Mouse (Mus musculus) left cerebral cortex, postnatal 25 days (tissue): ENCODE measurements at regions not wholly inside any gene's neighbourhood (a gene's known extent, or its start where the extent isn't known, plus 50 kb on each side); places are given as distances from the start of the nearest gene placed in this dataset.

ENCODE experiments used
- DNase-seq, 2 experiments: peaks; one replicate each; pipeline ENCODE4 v3.0.0; 2022; ENCODE audit warnings: low spot score in 2 of 2, mixed read lengths in 1 of 2
- intact Hi-C: fragments of 180-260 bp; cut with DNase I; formaldehyde crosslinking; loops from one replicate; pipeline ENCODE4 v1.15.1; 2025

GRCm38 (mm10) chr15:97507656-97508306 is 197.8 kb downstream of the Rpap3 start:
- intact Hi-C loops: loop anchor here (10.0 kb wide), 1 partner anchor 193 kb away; no protein-coding TSS in a partner anchor
- peak; percentile 37 to 83 for DNase-seq

DNA sequence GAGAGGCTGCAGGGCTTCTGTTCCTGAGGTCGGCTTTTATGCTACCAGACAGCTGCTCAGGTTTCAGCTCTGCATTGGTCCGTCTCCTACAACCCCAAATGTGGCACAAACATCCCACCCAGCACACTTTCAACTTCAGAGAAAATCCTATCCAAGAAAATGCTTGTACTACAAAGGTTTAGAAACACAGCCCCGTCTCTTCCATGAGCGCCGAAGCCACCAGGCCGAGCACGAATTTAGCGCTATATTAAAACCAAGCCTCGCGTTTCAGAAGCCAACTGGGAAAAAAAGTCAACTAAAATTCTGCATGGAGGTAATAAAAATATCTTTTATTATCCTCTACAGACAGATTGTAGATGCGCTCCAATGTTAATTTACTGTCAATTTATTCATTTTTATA is 198.4 kb downstream of the Rpap3 start:
- intact Hi-C loops: loop anchor here (10.0 kb wide), 1 partner anchor 192 kb away; no protein-coding TSS in a partner anchor
- DNase-seq: peak; percentile 9 to 51

GRCm38 (mm10) chr15:97505715-97506114 is 199.9 kb downstream of the Rpap3 start:
- intact Hi-C loops: loop anchor here (10.0 kb wide), 1 partner anchor 191 kb away; no protein-coding TSS in a partner anchor
- peak; percentile 53 to 84 for DNase-seq

DNA sequence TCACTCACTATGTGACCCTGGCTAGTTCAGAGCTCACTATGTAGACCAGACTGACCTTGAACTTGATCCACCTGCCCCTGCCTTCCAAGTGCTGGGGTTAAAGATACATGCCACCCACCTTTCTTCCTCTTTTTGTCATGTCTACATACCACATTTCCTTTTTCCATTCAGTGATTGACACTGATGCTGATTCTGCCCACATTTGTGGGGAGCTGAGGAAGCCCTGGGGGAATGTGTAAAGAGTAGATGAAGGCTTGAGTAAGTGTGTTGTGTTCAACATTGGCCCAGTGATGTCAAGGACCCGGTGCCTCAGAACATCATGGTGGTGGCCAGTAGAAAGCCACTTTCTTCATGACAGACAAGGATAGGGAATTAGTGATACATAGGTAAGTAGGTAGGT is 201.3 kb downstream of the Rpap3 start:
- no peak for DNase-seq
- intact Hi-C loops: loop anchor here (10.0 kb wide), 1 partner anchor 190 kb away; no protein-coding TSS in a partner anchor

GRCm38 (mm10) chr15:97502056-97502455 is 203.6 kb downstream of the Rpap3 start:
- intact Hi-C loops: loop anchor here (10.0 kb wide), 1 partner anchor 187 kb away; no protein-coding TSS in a partner anchor
- peak; percentile 23 to 64 for DNase-seq

DNA sequence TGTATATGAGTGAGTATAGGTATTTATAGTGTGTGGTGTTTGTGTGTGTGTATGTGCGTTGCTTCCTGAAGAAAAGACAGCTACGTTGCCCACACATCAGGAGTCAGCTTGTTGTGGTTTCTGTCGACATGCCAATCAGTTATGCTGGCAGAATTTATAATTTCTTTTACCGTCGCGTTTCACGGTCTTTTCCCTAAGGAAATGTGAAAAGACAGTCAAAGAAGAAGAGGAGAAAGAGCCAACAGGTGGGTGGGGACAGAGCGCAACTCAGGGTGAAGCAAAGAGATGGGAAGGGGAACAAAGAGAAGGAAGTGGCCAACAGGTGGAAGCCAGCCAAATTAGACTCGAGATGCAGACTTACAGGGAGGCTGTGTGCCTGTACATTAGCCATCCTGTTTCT is 204.2 kb downstream of the Rpap3 start:
- intact Hi-C loops: loop anchor here (10.0 kb wide), 1 partner anchor 187 kb away; no protein-coding TSS in a partner anchor
- DNase-seq: no peak

DNA sequence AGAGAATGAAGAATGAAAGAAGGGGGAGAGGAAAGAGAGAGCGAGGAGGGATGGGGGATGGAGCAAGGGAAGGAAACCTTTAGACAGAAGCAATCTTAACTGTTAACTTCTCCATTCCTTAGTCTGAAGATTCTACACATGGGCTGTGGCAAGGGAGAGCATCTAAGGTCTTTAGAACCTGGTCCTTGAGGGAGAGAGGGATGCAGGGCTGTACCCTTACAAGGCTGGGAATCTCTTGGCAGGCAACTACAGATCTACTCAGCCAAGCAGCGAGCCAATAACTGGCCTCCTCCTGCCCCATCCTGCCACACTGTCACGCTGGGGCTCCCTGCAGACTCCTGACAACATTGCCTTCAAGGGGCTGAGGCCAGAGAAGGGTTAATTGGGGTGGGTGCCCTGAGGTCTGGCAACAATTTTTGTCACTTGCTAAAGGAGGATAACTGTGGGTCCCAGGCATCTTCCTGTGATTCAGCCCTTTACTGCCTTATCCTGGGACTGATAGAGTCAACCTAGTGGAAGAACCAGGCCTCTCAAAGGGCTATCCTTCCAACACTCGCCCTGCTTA is 205.7 kb downstream of the Rpap3 start:
- no peak for DNase-seq

DNA sequence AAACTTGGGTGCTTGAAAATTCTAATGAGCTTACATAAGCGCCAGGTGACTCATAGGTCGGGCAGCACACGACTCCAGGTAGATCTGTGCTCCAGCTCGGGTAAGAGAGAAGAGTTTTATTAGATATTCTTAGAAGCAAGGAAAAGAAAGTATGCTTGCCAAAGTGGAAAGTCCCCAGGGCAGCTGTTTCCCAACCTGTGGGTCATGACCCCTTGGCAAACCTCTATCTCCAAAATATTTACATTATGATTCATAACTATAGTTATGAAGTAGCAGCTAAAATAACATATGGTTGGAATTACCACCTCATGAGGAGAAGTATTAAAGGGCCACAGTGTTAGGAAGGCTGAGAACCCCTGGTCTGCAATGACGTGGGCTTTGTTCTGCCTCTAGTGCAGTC is 206.4 kb downstream of the Rpap3 start:
- no peak for DNase-seq
- intact Hi-C loops: no loop called here

More for the DNA sequence above, 205.7 kb downstream of the Rpap3 start:
- intact Hi-C loops: loop anchor here (10.0 kb wide), 1 partner anchor 185 kb away; no protein-coding TSS in a partner anchor

DNA sequence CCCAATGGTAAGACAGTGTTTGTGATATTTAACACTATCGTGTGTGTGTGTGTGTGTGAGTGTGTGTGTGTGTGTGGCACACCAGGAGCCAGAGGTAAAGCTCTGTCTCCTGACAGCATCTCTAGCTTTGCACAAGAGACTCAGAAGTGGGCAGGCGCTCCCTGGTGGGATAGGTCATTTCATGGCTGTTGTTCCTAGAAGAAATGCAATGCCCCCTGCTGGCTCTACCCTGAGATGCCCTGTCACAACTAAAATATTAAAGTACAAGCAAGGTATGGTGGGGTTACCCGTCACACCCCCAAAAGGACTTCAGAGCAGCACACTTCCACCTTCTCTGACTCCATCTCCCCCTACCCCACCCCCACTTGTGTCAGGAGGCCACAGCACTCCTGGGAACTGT is 207.2 kb downstream of the Rpap3 start:
- no peak for DNase-seq
- intact Hi-C loops: no loop called here

DNA sequence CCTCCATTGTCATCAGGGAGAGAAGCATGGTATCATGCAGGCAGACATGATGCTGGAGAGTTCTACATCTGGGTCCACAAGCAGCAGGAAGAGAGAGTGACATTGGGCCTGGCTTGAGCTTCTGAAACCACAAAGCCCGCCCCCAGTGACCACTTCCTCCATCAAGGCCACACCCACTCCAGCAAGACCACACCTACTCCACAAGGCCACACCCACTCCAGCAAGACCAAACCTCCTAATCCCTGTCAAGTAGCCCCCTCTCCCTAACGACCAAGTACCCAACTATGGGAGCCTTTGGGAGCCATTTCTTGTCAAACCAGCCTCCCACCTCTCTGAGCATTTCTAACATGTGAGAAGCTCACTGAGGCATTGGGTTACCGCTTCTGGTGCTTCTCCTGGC is 209.6 kb downstream of the Rpap3 start:
- no peak for DNase-seq
- intact Hi-C loops: no loop called here

DNA sequence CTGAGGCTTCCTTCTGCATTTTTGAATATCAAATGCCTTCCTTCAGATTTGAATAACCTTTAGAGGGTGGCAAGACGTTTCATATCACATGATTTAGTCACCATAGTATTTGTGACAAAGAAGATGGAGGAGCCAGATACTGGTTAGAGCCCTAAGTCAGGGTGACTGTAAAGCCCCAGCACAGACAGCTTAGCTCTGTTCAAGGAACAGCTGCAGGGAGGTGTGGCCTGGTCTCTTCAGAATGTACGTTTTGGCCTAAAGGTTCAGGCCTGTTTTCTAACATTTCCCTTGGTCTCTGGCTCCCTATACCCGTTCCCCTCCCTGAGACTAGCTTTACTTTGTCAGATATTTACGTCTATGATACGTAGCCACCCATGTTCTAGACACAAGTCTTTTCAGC is 212.3 kb downstream of the Rpap3 start:
- no peak for DNase-seq

GRCm38 (mm10) chr15:97491796-97492195 is 213.8 kb downstream of the Rpap3 start:
- intact Hi-C loops: no loop called here
- no peak for DNase-seq

More for the DNA sequence above, 212.3 kb downstream of the Rpap3 start:
- intact Hi-C loops: no loop called here

GRCm38 (mm10) chr15:97487425-97487824 is 218.2 kb downstream of the Rpap3 start:
- no peak for DNase-seq
- intact Hi-C loops: no loop called here

DNA sequence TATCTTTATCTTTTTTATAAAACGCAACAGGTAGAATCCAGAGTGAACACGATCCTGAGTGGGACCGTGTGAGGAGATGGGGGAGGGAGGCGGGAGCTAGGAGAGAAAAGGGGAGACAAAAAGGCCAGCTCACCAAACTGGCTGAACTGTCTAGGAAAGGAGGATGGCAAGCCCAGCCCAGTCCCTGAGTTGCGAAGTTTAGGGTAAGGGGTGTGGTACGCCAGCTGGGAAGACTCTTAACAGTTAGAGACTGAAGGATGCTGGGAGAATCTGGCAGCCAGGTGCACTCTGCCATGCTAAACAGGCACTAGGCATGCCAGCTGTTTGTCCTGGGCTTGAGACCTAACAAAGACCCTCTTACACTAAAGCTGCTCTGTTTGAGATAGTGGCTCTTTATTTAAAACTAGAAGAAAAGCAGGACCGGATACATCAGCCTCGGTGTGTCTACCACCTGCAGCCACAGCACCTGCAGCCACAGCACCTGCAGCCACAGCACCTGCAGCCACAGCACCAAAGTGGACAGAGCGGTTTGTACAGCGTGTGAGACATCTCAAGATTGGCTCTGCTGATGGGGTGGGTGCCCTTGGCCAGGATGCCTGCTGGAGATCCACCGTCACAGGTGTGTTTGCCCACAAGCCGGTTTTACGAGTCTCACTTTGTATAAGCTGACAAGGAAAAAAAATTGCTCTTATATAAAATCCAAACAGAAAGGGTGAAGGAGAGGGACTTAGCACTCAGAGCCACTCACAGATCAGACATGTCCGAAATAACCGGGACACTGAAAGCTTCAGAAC is 225.1 kb upstream of the Amigo2 start:
- no peak for DNase-seq
- intact Hi-C loops: no loop called here

DNA sequence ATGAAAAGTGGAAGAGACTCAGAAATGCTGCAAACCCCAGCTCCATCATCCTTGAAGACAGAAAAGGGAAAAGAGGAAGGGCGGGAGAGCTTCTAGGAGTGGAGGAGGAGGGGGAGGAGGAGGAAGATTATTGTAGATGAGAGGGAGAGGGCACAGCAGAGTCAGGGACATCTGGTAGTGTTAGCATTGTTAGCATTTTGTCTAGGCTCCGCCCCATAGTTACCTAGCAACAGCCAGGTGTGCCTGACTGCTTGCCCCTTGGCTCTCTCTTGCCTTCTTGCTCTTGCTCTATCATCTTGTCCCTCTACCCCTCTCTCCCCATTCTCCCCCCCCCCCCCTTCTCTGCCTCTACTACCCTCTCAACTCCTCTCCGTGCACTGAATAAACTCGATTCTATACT is 224.4 kb upstream of the Amigo2 start:
- intact Hi-C loops: no loop called here
- no peak for DNase-seq

DNA sequence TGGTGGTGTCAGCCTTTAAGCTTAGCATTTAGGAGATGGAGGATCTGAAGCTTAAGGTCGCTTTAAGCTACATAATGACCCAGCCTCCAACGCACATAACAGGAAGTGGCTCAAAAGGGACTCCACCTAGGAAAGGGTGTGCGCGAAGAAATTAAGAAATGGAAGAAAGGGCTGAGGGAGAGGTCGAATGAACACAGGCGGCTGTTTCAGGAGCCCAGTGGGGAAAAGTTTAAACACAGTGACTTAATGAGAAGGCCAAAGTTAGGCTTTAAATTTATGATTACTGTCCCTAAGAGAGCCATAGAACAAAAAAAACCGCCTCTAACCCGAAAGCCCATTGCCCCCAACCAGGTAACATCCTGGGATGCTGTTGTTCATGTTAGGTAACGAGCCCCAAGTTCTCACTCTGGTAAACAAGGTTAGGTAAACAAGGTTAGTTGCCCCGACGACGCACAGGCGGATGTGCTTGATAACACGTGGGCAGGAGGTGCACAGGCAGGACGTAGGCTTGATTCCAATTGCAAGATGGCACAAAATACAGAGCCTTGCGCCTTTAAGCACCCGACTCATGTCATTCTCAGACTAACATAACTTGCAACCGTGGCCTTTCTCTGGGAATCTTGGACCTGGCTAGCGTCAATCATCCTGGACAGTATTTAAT is 222.7 kb upstream of the Amigo2 start:
- intact Hi-C loops: no loop called here
- no peak for DNase-seq

DNA sequence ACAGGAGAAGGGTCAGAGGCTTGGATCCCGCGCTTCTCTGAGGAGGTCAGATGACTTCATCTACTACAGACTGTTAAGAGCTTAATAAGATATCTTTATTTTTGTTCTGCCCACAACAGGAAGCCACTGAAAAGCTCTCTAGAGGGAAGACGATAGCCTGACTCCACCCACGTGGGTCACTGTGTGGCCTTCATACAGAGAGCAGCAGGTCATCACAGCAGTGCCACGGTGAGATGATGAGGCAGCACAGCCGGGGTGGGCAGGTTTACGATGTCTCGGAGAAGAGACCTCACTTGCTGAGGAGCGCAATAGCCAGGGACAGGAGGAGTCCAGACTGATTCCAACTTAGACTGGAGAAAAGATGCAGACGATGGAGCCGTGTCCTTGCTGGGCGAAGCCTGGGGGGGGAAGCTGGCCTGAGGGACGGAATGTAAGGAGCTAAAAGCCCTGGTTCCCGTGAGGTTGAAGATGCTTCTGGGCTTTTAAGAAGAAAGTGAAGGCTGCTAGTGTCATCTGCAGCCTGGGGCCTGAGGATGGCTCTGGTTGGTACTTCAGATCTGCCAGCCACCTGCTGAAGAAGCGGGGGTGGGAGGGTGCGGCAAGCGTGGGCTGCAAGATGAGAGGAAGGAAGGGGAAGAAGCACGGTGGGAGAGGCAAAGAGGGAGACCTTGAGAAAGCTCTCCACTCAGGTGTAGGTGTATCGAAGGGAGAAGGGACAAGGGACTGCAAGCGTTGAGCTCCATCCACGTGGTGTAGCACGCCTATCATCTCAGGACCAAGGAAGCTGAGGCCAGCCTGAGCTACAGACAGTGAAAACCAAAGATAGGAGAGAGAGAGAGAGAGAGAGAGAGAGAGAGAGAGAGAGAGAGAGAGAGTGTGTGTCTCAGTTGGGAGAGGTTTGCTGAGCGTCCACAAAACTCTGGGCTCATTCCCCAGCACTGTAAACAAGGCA is 221.9 kb upstream of the Amigo2 start:
- intact Hi-C loops: no loop called here
- DNase-seq: no peak

DNA sequence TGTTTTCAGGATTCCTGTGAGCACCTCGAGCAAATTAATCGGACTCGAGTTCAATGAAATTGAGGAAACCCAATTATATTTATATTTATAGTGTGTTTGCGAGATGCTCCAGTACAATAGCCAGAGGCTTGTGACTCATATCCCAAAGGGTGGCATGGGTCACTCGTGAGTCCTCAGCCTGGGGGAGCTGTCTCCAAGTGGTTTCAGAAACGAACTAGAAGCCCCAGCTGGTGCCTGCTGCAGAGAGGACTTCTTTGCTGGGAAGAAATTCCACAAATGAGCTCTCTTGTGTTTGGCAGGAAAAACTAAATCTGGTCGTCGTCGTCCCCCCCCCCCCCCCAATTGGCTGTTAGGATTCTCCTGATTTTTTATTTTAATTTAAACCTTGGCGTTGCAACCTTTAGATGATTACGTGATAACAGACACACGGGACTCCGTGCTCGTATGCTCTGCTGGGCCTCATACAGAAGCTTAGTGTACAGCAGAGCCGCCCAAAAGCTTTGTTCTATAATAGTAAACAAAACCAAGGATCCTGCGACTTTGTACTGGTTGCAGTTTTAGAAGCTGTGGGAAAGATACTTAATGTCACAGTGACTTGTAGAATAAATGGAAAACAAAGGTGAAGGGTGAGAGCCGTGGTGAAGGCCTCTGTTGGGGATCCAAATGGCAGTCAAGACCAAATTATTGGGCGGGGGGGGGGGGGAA is 220.8 kb upstream of the Amigo2 start:
- intact Hi-C loops: no loop called here
- no peak for DNase-seq
